Mouse (Mus musculus) inflammation-experienced regulatory T-cells, adult 6 months (primary cell): ENCODE measurements around the gene Kif27. TPM values are rescaled to one million over a fixed set of nuclear protein-coding genes. Genes with fewer than 3 reads are reported as not detected.
A peak's percentile ranks its signal among the peaks of the same experiment; 100 is the strongest.
"Not testable (repeated sequence)": the region's sequence is repeated elsewhere in the genome, so short reads cannot be mapped to it uniquely, and the experiment has no call there.

Source experiments
- ATAC-seq: one replicate; pipeline ENCODE4 v1.8.0; 2017
- polyA plus RNA-seq, 3 experiments: library from polyadenylated mRNA; unstranded; fragments of 100-300 nt; shearing (Covaris generic); gene quantifications; one replicate each; pipeline ENCODE4 v1.2.1; 2017

Kif27 gene
- not detected for polyA plus RNA-seq

GRCm38 (mm10) chr13:58358629-58359303, at the start of gene Kif27:
Gene Kif27 (minus strand): TSS chr13:58359122.
- peak; percentile 100 for ATAC-seq

- not testable (repeated sequence) for ATAC-seq
Measured at GRCm38 (mm10) chr13:58403243-58403642, 44.3 kb upstream of the Kif27 start, which contains the start of gene Hnrnpk. Gene Hnrnpk (minus strand): TSS chr13:58403343.

GRCm38 (mm10) chr13:58402744-58403110, 43.8 kb upstream of the Kif27 start:
- ATAC-seq, result peak; percentile 27

GRCm38 (mm10) chr13:58402003-58402743, 43.3 kb upstream of the Kif27 start, which contains the start of gene Rmi1:
Gene Rmi1 (plus strand): TSS chr13:58402248.
- peak; percentile 85 for ATAC-seq

- peak; percentile 27 for ATAC-seq
Measured at GRCm38 (mm10) chr13:58401135-58402002, 42.4 kb upstream of the Kif27 start.

- no peak for ATAC-seq
Measured at GRCm38 (mm10) chr13:58400576-58400975, 41.7 kb upstream of the Kif27 start.

GRCm38 (mm10) chr13:58397651-58398050, 38.7 kb upstream of the Kif27 start:
- ATAC-seq, result no peak

GRCm38 (mm10) chr13:58394392-58394791, 35.5 kb upstream of the Kif27 start:
- not testable (repeated sequence) for ATAC-seq

GRCm38 (mm10) chr13:58389324-58389951, 30.5 kb upstream of the Kif27 start:
- ATAC-seq, result no peak

GRCm38 (mm10) chr13:58388379-58388778, 29.5 kb upstream of the Kif27 start:
- no peak for ATAC-seq

GRCm38 (mm10) chr13:58387948-58388347, 29.0 kb upstream of the Kif27 start:
- ATAC-seq, result peak; percentile 83

GRCm38 (mm10) chr13:58385547-58385920, 26.6 kb upstream of the Kif27 start:
- peak; percentile 7 for ATAC-seq

- ATAC-seq, result peak; percentile 54
Measured at GRCm38 (mm10) chr13:58384779-58385546, 26.0 kb upstream of the Kif27 start, which contains the start of gene 2210016F16Rik. Gene 2210016F16Rik (minus strand): TSS chr13:58385225.

GRCm38 (mm10) chr13:58384371-58384770, 25.4 kb upstream of the Kif27 start:
- ATAC-seq, result no peak

- no peak for ATAC-seq
Measured at GRCm38 (mm10) chr13:58373153-58373470, 14.2 kb upstream of the Kif27 start.

- ATAC-seq, result no peak
Measured at GRCm38 (mm10) chr13:58372278-58373152, 13.6 kb upstream of the Kif27 start.

GRCm38 (mm10) chr13:58368835-58369234, 9.9 kb upstream of the Kif27 start:
- no peak for ATAC-seq

GRCm38 (mm10) chr13:58367641-58368040, 8.7 kb upstream of the Kif27 start:
- no peak for ATAC-seq

GRCm38 (mm10) chr13:58366373-58366772, 7.5 kb upstream of the Kif27 start:
- ATAC-seq, result no peak

- ATAC-seq, result not testable (repeated sequence)
Measured at GRCm38 (mm10) chr13:58365179-58365578, 6.3 kb upstream of the Kif27 start.
